Mouse (Mus musculus) liver, embryonic 12.5 days (tissue): ENCODE results near the gene Gm4737. TPM values are rescaled to one million over a fixed set of nuclear protein-coding genes. Genes with fewer than 3 reads are reported as not detected.
"Not testable (repeated sequence)": the region's sequence is repeated elsewhere in the genome, so short reads cannot be mapped to it uniquely, and the experiment has no call there.

Experiments
- ATAC-seq: fragments of 200-750 bp; cut with Nextera tagmentation; 2 replicates; pipeline ENCODE4 v1.8.0; 2017; ENCODE audit warnings: moderate number of reproducible peaks, mild to moderate bottlenecking, moderate library complexity
- H3K27ac ChIP-seq: fragments of 300-500 bp; sonication (generic); 2 replicates; pipeline ENCODE4 v1.5.1; 2016; ENCODE audit warnings: mild to moderate bottlenecking
- H3K27me3 ChIP-seq: fragments of 300-500 bp; sonication (generic); replicated peaks from 2 replicates; pipeline ENCODE4 v1.6.1; 2016; ENCODE audit warnings: mild to moderate bottlenecking, moderate library complexity
- H3K36me3 ChIP-seq: fragments of 300-500 bp; sonication (generic); 2 replicates; pipeline ENCODE4 v1.6.1; 2016; ENCODE audit warnings: mild to moderate bottlenecking, moderate library complexity
- H3K4me1 ChIP-seq: fragments of 300-500 bp; sonication (generic); 2 replicates; pipeline ENCODE4 v1.6.1; 2016
- H3K4me2 ChIP-seq: fragments of 300-500 bp; sonication (generic); 2 replicates; pipeline ENCODE4 v1.6.1; 2016; ENCODE audit warnings: mild to moderate bottlenecking, moderate library complexity
- H3K4me3 ChIP-seq: fragments of 300-500 bp; sonication (generic); 2 replicates; pipeline ENCODE4 v1.5.1; 2016; ENCODE audit warnings: mild to moderate bottlenecking, moderate library complexity
- H3K9ac ChIP-seq: fragments of 300-500 bp; sonication (generic); 2 replicates; pipeline ENCODE4 v1.6.1; 2016; ENCODE audit warnings: mild to moderate bottlenecking, moderate library complexity
- H3K9me3 ChIP-seq: fragments of 300-500 bp; sonication (generic); replicated peaks from 2 replicates; pipeline ENCODE4 v1.6.1; 2016; ENCODE audit warnings: mild to moderate bottlenecking, moderate library complexity
- WGBS: fragments of 180-500 bp; shearing (Covaris S2); methylation state at CpG from one replicate; pipeline ENCODE4 v1.1.7; 2016; ENCODE audit not compliant: insufficient replicate concordance; 5-methylcytosine and 5-hydroxymethylcytosine counted together
- polyA plus RNA-seq: library from polyadenylated mRNA; unstranded; fragments of >200 nt; fragmentation: Nextera tagmentation; extraction: Ambion mirVana; gene quantifications from 2 replicates; pipeline ENCODE4 v1.2.1, GENCODE M21; 2016

Gm4737 gene
- polyA plus RNA-seq: 2.7 TPM in 2 replicates

- H3K4me1 ChIP-seq, H3K27me3 ChIP-seq, ATAC-seq, H3K36me3 ChIP-seq, H3K9ac ChIP-seq, H3K4me2 ChIP-seq, H3K4me3 ChIP-seq, H3K27ac ChIP-seq, H3K9me3 ChIP-seq: not testable (repeated sequence)
- WGBS: 93% methylated on average over 9 of the region's 16 CpGs
These were observed at the start of gene Gm4737 for GRCm38 (mm10) chr16:46154832-46155231. Gene Gm4737 (minus strand): TSS chr16:46155077.

- Histone ChIP-seq H3K36me3 (no peaks in the 10 kb centered on the region), H3K9ac (no peak overlapping the region), H3K4me2 (no peak overlapping the region), H3K4me1 (no peaks in the 10 kb centered on the region), H3K4me3 (no peak overlapping the region), H3K9me3 (no peaks in the 10 kb centered on the region), H3K27me3 (no peaks in the 10 kb centered on the region), H3K27ac (no peak overlapping the region)
- WGBS: 68% methylated on average over 5 of the region's 5 CpGs
- no peak for ATAC-seq
These were observed 40.9 kb upstream of the Gm4737 start for GRCm38 (mm10) chr16:46195792-46196191.

GRCm38 (mm10) chr16:46183096-46183495, 28.2 kb upstream of the Gm4737 start:
- Histone ChIP-seq H3K27ac (no peak overlapping the region), H3K9me3 (no peaks in the 10 kb centered on the region), H3K4me3 (no peak overlapping the region), H3K4me2 (no peak overlapping the region), H3K4me1 (0 out of 2 replicates have a peak, but pooled peaks cover under 1% of the 10 kb centered on the region), H3K9ac (no peak overlapping the region), H3K36me3 (no peaks in the 10 kb centered on the region), H3K27me3 (no peaks in the 10 kb centered on the region)
- ATAC-seq: no peak
- 62% methylated on average over 5 of the region's 5 CpGs for WGBS

GRCm38 (mm10) chr16:46178121-46178801, 23.4 kb upstream of the Gm4737 start:
- Histone ChIP-seq H3K4me3 (no peak overlapping the region), H3K4me2 (no peak overlapping the region), H3K9me3 (no peaks in the 10 kb centered on the region), H3K27ac (no peak overlapping the region), H3K9ac (no peak overlapping the region), H3K36me3 (no peaks in the 10 kb centered on the region), H3K27me3 (no peaks in the 10 kb centered on the region), H3K4me1 (0 out of 2 replicates have a peak, but pooled peaks cover 4% of the 10 kb centered on the region)
- ATAC-seq: no peak
- WGBS: 32% methylated on average over 4 of the region's 4 CpGs

- Histone ChIP-seq H3K4me3 (no peak overlapping the region), H3K4me2 (no peak overlapping the region), H3K9me3 (no peaks in the 10 kb centered on the region), H3K4me1 (0 out of 2 replicates have a peak, but pooled peaks cover 3% of the 10 kb centered on the region), H3K36me3 (no peaks in the 10 kb centered on the region), H3K27me3 (no peaks in the 10 kb centered on the region), H3K27ac (no peak overlapping the region), H3K9ac (no peak overlapping the region)
- no peak for ATAC-seq
These were observed 18.2 kb upstream of the Gm4737 start for GRCm38 (mm10) chr16:46173039-46173438.

GRCm38 (mm10) chr16:46166971-46167370, 12.1 kb upstream of the Gm4737 start:
- Histone ChIP-seq H3K9ac (no peak overlapping the region), H3K4me3 (no peak overlapping the region), H3K4me1 (no peaks in the 10 kb centered on the region), H3K36me3 (no peaks in the 10 kb centered on the region), H3K9me3 (no peaks in the 10 kb centered on the region), H3K27me3 (no peaks in the 10 kb centered on the region), H3K4me2 (no peak overlapping the region), H3K27ac (no peak overlapping the region)
- WGBS: 51% methylated on average over 3 of the region's 3 CpGs
- ATAC-seq: no peak

GRCm38 (mm10) chr16:46165305-46165704, 10.4 kb upstream of the Gm4737 start:
- ATAC-seq: no peak
- H3K4me1 ChIP-seq: no peaks in the 10 kb centered on the region
- H3K9ac ChIP-seq: no peak overlapping the region
- no peaks in the 10 kb centered on the region for H3K36me3 ChIP-seq
- H3K9me3 ChIP-seq: no peaks in the 10 kb centered on the region
- H3K4me2 ChIP-seq: no peak overlapping the region
- WGBS: 62% methylated on average over 4 of the region's 4 CpGs
- H3K4me3 ChIP-seq: no peak overlapping the region
- no peak overlapping the region for H3K27ac ChIP-seq
- no peaks in the 10 kb centered on the region for H3K27me3 ChIP-seq

- no peak overlapping the region for H3K27ac ChIP-seq
- no peaks in the 10 kb centered on the region for H3K36me3 ChIP-seq
- H3K4me3 ChIP-seq: no peak overlapping the region
- H3K9me3 ChIP-seq: no peaks in the 10 kb centered on the region
- H3K9ac ChIP-seq: no peak overlapping the region
- H3K4me1 ChIP-seq: no peaks in the 10 kb centered on the region
- H3K27me3 ChIP-seq: no peaks in the 10 kb centered on the region
- no peak for ATAC-seq
- no peak overlapping the region for H3K4me2 ChIP-seq
These were observed 3.7 kb downstream of the Gm4737 start for GRCm38 (mm10) chr16:46151141-46151540.

GRCm38 (mm10) chr16:46148661-46149341, 6.1 kb downstream of the Gm4737 start:
- no peaks in the 10 kb centered on the region for H3K4me1 ChIP-seq
- no peak for ATAC-seq
- no peaks in the 10 kb centered on the region for H3K36me3 ChIP-seq
- no peak overlapping the region for H3K27ac ChIP-seq
- no peak overlapping the region for H3K4me2 ChIP-seq
- WGBS: 36% methylated on average over 3 of the region's 3 CpGs
- no peak overlapping the region for H3K9ac ChIP-seq
- H3K9me3 ChIP-seq: no peaks in the 10 kb centered on the region
- no peaks in the 10 kb centered on the region for H3K27me3 ChIP-seq
- no peak overlapping the region for H3K4me3 ChIP-seq

GRCm38 (mm10) chr16:46146962-46147361, 7.9 kb downstream of the Gm4737 start:
- Histone ChIP-seq H3K27ac (no peak overlapping the region), H3K4me3 (no peak overlapping the region), H3K9me3 (no peaks in the 10 kb centered on the region), H3K27me3 (no peaks in the 10 kb centered on the region), H3K4me1 (no peaks in the 10 kb centered on the region), H3K9ac (no peak overlapping the region), H3K36me3 (no peaks in the 10 kb centered on the region), H3K4me2 (no peak overlapping the region)
- ATAC-seq: no peak
- 72% methylated on average over 3 of the region's 3 CpGs for WGBS

- no peak overlapping the region for H3K4me2 ChIP-seq
- no peak overlapping the region for H3K27ac ChIP-seq
- H3K36me3 ChIP-seq: no peaks in the 10 kb centered on the region
- no peaks in the 10 kb centered on the region for H3K4me1 ChIP-seq
- H3K4me3 ChIP-seq: no peak overlapping the region
- no peaks in the 10 kb centered on the region for H3K27me3 ChIP-seq
- H3K9ac ChIP-seq: no peak overlapping the region
- H3K9me3 ChIP-seq: no peaks in the 10 kb centered on the region
- no peak for ATAC-seq
These were observed 32.6 kb downstream of the Gm4737 start for GRCm38 (mm10) chr16:46122238-46122637.

GRCm38 (mm10) chr16:46121420-46121819, 33.5 kb downstream of the Gm4737 start:
- no peaks in the 10 kb centered on the region for H3K9me3 ChIP-seq
- H3K27me3 ChIP-seq: no peaks in the 10 kb centered on the region
- H3K4me2 ChIP-seq: no peak overlapping the region
- H3K9ac ChIP-seq: no peak overlapping the region
- WGBS: 34% methylated on average over 2 of the region's 2 CpGs
- no peaks in the 10 kb centered on the region for H3K36me3 ChIP-seq
- ATAC-seq: no peak
- H3K4me3 ChIP-seq: no peak overlapping the region
- no peak overlapping the region for H3K27ac ChIP-seq
- no peaks in the 10 kb centered on the region for H3K4me1 ChIP-seq

- Histone ChIP-seq H3K27ac (no peak overlapping the region), H3K4me3 (no peak overlapping the region), H3K4me2 (no peak overlapping the region; the same call in 1 of the 2 replicates), H3K27me3 (no peaks in the 10 kb centered on the region), H3K9me3 (no peaks in the 10 kb centered on the region), H3K36me3 (no peaks in the 10 kb centered on the region), H3K4me1 (no peaks in the 10 kb centered on the region), H3K9ac (no peak overlapping the region)
- no peak for ATAC-seq
- WGBS: 35% methylated on average over 3 of the region's 3 CpGs
These were observed 34.3 kb downstream of the Gm4737 start for GRCm38 (mm10) chr16:46120607-46121006.
